Mouse (Mus musculus): ENCODE measurements at regions not wholly inside any gene's neighbourhood (a gene's known extent, or its start where the extent isn't known, plus 50 kb on each side); places are given as distances from the start of the nearest gene placed in this dataset.

- TF ChIP-seq CTCF (IDR thresholded peaks at IDR 0.05; ENCODE audit: low read depth, low read length) (no peak), GATA2 (IDR thresholded peaks at IDR 0.05; ENCODE audit: borderline replicate concordance, low read depth, low read length) (no peak)
Observed at GRCm38 (mm10) chr7:111277703-111278102, 194.9 kb upstream of the Eif4g2 start.

All from G1E (cell line).